Mouse (Mus musculus): Measurements from ENCODE around the gene Limch1.

DNA sequence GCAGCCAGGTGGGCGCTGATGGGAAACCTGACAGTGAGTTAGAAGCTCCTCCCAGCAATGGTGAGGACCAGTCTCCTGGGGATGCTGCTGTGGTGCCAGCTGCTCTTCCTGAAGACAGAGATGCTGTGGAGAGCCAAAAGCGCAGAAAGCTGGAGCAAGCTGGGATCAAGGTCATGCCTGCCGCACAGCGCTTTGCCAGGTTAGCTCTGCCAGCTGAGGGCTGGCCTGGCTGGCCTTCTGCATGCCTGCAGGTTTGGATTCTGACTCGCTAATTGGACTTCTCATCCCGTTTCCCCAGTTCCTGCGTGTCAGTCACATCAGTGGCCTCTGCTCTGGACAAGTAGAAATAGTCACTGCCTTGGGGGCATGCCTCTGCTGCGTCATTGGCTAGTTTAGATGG is 230.0 kb downstream of the Limch1 start:
- no peak for TF ChIP-seq CTCF (IDR thresholded peaks at IDR 0.05; ENCODE audit: low read depth, low read length)
- no peak for TF ChIP-seq POLR2A (IDR thresholded peaks at IDR 0.05; ENCODE audit: insufficient read depth, low read length)
